Mouse (Mus musculus) urinary bladder, postnatal 36 days (tissue): Measurements from ENCODE around the gene Morf4l2.
"Not testable (repeated sequence)": the region's sequence is repeated elsewhere in the genome, so short reads cannot be mapped to it uniquely, and the experiment has no call there.

ENCODE experiments used
- DNase-seq, 2 experiments: peaks; one replicate each; pipeline ENCODE4 v3.0.0; 2022; ENCODE audit warnings: low spot score in 2 of 2, mixed read lengths in 1 of 2

Gene Morf4l2

GRCm38 (mm10) chrX:136693196-136693595, 50.3 kb downstream of the Morf4l2 start:
- no peak for DNase-seq

- no peak for DNase-seq
These were observed 51.2 kb downstream of the Morf4l2 start for GRCm38 (mm10) chrX:136692294-136692675.

GRCm38 (mm10) chrX:136691606-136692293, 51.7 kb downstream of the Morf4l2 start:
- DNase-seq, result not testable (repeated sequence)
